Mouse (Mus musculus): ENCODE results near the gene Emc10.

DNA sequence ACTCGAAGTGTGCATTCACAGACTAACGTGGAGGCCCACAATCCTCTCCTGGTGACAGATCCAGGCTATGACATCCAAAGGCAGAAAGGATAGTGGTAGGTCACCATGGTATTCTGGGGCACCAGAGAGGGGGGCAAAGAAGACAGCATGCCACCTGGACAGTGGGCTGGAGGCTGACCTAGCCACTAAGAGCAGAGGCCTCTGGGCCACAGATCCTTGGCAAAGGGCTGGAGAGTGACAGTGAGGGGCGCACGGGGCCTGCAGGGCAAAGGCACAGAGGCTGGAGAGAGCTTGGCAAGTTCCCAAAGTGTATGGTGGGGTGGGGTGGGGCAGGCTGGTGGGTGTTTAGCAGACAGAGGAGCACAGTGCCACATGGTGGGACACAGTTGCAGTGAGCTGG lies 6.0 kb downstream of the Emc10 start:
- TF ChIP-seq CTCF (conservative IDR thresholded peaks at IDR 0.05; ENCODE audit: low read length) (no peak), NANOG (IDR thresholded peaks at IDR 0.05; ENCODE audit: borderline replicate concordance, low read length) (no peak)
